Mouse (Mus musculus) midbrain, embryonic 10.5 days (tissue): ENCODE results near the gene Ccdc180. TPM values are rescaled to one million over a fixed set of nuclear protein-coding genes. Genes with fewer than 3 reads are reported as not detected.

Experiments used
- DNase-seq: peaks from one replicate; pipeline ENCODE4 v3.0.0-alpha.2; 2017; ENCODE audit warnings: low spot score
- H3K27ac ChIP-seq: fragments of 300-500 bp; sonication (generic); replicated peaks from 2 replicates; pipeline ENCODE4 v1.5.1; 2016; ENCODE audit warnings: mild to moderate bottlenecking
- H3K27me3 ChIP-seq: fragments of 300-500 bp; sonication (generic); 2 replicates; pipeline ENCODE4 v1.6.1; 2016; ENCODE audit warnings: low read depth, mild to moderate bottlenecking; ENCODE audit not compliant: poor library complexity, severe bottlenecking
- H3K36me3 ChIP-seq: fragments of 300-500 bp; sonication (generic); 2 replicates; pipeline ENCODE4 v1.6.1; 2016; ENCODE audit warnings: mild to moderate bottlenecking, moderate library complexity
- H3K4me1 ChIP-seq: fragments of 300-500 bp; sonication (generic); 2 replicates; pipeline ENCODE4 v1.6.1; 2016
- H3K4me3 ChIP-seq: fragments of 300-500 bp; sonication (generic); 2 replicates; pipeline ENCODE4 v1.5.1; 2016; ENCODE audit warnings: mild to moderate bottlenecking, moderate library complexity
- H3K9me3 ChIP-seq: fragments of 300-500 bp; sonication (generic); replicated peaks from 2 replicates; pipeline ENCODE4 v1.6.1; 2016; ENCODE audit warnings: mild to moderate bottlenecking
- WGBS: fragments of 180-500 bp; shearing (Covaris S2); methylation state at CpG from one replicate; pipeline ENCODE4 v1.1.7; 2016; 5-methylcytosine and 5-hydroxymethylcytosine counted together
- polyA plus RNA-seq: library from polyadenylated mRNA; unstranded; fragments of >200 nt; fragmentation: Nextera tagmentation; extraction: Ambion mirVana; gene quantifications from 2 replicates; pipeline ENCODE4 v1.2.1, GENCODE M21; 2016

Ccdc180 gene
- polyA plus RNA-seq, 1 experiment from 2014 or later, result 0.02 TPM

GRCm38 (mm10) chr4:45869021-45869815 lies 20.9 kb upstream of the Ccdc180 start:
- H3K4me3 ChIP-seq, result peak overlapping the region; percentile 27
- peak overlapping the region; percentile 34; the same call in 1 of the 2 replicates for H3K27ac ChIP-seq
- peak; percentile 29 for DNase-seq

DNA sequence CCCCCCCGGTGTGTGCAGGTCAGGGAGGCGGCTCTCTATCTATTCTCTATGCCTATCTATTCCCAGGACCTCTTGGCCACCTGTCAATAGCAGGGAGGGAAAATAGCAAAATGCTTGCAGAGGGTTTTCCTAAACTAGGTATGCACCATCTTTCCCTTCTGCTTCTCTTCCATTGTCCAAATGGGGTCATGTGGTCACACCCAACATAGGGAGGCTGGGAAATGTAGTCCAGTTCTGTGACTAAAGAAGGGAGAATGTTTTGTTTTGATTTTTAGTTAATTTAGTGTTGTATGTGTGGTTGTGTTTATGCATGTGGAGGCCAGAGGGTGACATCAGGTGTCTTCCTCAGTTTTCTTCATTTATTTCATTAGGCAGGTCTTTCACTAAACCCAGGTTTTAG lies 18.0 kb upstream of the Ccdc180 start:
- Histone ChIP-seq H3K27me3 (peaks cover 19% of the 10 kb centered on the region), H3K9me3 (peaks cover 12% of the 10 kb centered on the region), H3K4me3 (no peak overlapping the region), H3K36me3 (no peaks in the 10 kb centered on the region), H3K4me1 (peaks cover 25% of the 10 kb centered on the region), H3K27ac (no peak overlapping the region)
- DNase-seq, result no peak
- WGBS, result 100% methylated on average over 1 of the region's 2 CpGs

More at GRCm38 (mm10) chr4:45869021-45869815, 20.9 kb upstream of the Ccdc180 start:
- peaks cover 31% of the 10 kb centered on the region for H3K4me1 ChIP-seq
- no peaks in the 10 kb centered on the region for H3K36me3 ChIP-seq
- peaks cover 19% of the 10 kb centered on the region for H3K27me3 ChIP-seq
- no peaks in the 10 kb centered on the region for H3K9me3 ChIP-seq
- 18% methylated on average over 24 of the region's 24 CpGs for WGBS

DNA sequence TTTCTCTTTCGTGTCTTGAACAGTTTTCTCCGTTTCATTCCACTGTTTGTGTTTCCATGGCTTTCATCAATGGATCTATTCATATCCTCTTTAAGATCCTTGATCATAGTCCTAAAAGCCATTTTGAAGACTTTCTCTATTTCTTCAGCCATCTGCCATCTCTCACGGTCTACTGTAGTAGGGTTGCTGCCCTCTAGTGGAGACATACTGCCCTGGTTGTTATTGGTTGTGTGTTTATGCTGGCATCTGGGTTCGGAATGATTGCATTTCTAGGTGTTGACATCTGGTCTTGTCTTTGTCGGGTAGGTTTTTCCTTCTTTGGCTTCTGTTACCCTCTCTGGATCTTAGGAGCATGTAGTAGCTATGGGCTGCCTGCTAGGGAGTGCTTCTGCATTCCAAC lies 11.2 kb upstream of the Ccdc180 start:
- WGBS, result 48% methylated on average over 5 of the region's 5 CpGs
- H3K27me3 ChIP-seq, result no peaks in the 10 kb centered on the region
- peaks cover 12% of the 10 kb centered on the region for H3K9me3 ChIP-seq
- no peak overlapping the region for H3K27ac ChIP-seq
- H3K36me3 ChIP-seq, result no peaks in the 10 kb centered on the region
- DNase-seq, result peak; percentile 27
- no peak overlapping the region for H3K4me3 ChIP-seq
- 0 out of 2 replicates have a peak, but pooled peaks cover 4% of the 10 kb centered on the region for H3K4me1 ChIP-seq

DNA sequence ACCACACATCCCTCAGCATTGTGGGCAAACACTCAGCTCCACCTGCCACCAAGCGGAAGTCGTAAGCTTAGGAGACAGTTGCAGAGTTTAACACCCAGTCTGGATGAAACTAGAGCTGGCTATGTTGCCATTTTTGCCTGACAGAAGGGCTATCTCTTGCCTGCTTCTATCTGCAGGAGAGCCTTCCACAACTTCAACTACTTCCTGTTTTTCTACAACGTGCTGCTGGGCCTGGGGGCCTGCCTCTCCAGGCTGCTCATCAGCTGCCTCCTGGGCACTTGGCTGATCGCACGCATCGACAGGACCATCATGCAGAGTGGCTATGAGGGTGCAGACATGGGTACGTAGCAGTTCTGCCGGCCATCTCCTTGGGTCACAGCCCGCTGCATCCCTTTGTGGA lies 7.6 kb upstream of the Ccdc180 start:
- H3K27me3 ChIP-seq, result peaks cover 4% of the 10 kb centered on the region; the same call in 1 of the 2 replicates
- H3K9me3 ChIP-seq, result no peaks in the 10 kb centered on the region
- H3K4me3 ChIP-seq, result no peak overlapping the region
- no peaks in the 10 kb centered on the region for H3K36me3 ChIP-seq
- WGBS, result 87% methylated on average over 9 of the region's 9 CpGs
- no peak overlapping the region for H3K27ac ChIP-seq
- H3K4me1 ChIP-seq, result 0 out of 2 replicates have a peak, but pooled peaks cover 4% of the 10 kb centered on the region
- DNase-seq, result no peak

GRCm38 (mm10) chr4:45883250-45883649 lies 6.9 kb upstream of the Ccdc180 start:
- DNase-seq, result no peak
- Histone ChIP-seq H3K36me3 (no peaks in the 10 kb centered on the region), H3K27me3 (peaks cover 4% of the 10 kb centered on the region; the same call in 1 of the 2 replicates), H3K4me1 (peaks cover 7% of the 10 kb centered on the region; the same call in 1 of the 2 replicates), H3K27ac (no peak overlapping the region), H3K4me3 (no peak overlapping the region), H3K9me3 (no peaks in the 10 kb centered on the region)
- 95% methylated on average over 16 of the region's 16 CpGs for WGBS

GRCm38 (mm10) chr4:45889487-45889886 lies 616 bp upstream of the Ccdc180 start:
- Histone ChIP-seq H3K27ac (no peak overlapping the region), H3K27me3 (peaks cover 4% of the 10 kb centered on the region; the same call in 1 of the 2 replicates), H3K36me3 (no peaks in the 10 kb centered on the region), H3K4me1 (peaks cover 18% of the 10 kb centered on the region), H3K9me3 (no peaks in the 10 kb centered on the region), H3K4me3 (no peak overlapping the region)
- DNase-seq, result no peak
- 56% methylated on average over 6 of the region's 6 CpGs for WGBS

DNA sequence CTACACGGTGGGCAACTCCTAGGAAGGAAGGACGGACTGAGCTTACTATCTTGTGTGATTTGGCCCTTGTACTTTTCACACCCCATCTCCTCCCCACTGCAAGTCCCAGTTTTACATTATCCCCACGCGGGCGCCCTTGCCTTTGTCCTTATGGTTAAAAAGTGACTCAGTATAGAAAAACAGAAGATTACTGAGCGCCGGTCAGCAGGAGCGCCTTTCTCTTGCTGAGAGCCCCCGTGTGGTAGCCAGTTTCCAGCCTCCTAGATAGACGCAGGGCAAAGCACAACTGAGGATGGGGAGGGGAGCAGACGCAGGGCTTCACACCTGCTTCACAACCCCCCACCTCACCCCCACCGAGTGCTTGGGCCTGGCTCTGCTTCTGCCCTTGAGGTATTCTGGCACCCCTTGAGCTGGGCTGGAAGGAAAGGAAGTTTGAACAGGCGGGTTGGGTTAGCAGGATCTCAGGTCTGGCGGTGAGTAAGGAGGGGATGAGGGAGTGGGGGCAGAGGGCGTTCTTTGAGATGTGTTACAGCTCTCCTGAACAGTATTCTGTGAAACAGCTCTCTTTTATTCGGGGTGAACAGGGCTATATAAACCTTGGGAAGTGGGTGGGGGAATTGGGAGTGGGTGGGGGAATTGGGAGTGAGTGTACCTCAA lies 6.5 kb downstream of the Ccdc180 start:
- Histone ChIP-seq H3K27me3 (peaks cover 25% of the 10 kb centered on the region), H3K4me1 (peaks cover 8% of the 10 kb centered on the region), H3K27ac (peak overlapping the region; percentile 46; the same call in 1 of the 2 replicates), H3K36me3 (no peaks in the 10 kb centered on the region), H3K9me3 (no peaks in the 10 kb centered on the region), H3K4me3 (no peak overlapping the region)
- DNase-seq, result no peak
- whole genome bisulfite sequencing, result 15% methylated on average over 16 of the region's 16 CpGs

- Histone ChIP-seq H3K36me3 (no peaks in the 10 kb centered on the region), H3K27me3 (peaks cover 25% of the 10 kb centered on the region), H3K27ac (no peak overlapping the region), H3K4me3 (no peak overlapping the region), H3K4me1 (peaks cover 8% of the 10 kb centered on the region), H3K9me3 (no peaks in the 10 kb centered on the region)
- no peak for DNase-seq
- WGBS, result 58% methylated on average over 5 of the region's 5 CpGs
Measured at GRCm38 (mm10) chr4:45898413-45898812, 8.3 kb downstream of the Ccdc180 start.

DNA sequence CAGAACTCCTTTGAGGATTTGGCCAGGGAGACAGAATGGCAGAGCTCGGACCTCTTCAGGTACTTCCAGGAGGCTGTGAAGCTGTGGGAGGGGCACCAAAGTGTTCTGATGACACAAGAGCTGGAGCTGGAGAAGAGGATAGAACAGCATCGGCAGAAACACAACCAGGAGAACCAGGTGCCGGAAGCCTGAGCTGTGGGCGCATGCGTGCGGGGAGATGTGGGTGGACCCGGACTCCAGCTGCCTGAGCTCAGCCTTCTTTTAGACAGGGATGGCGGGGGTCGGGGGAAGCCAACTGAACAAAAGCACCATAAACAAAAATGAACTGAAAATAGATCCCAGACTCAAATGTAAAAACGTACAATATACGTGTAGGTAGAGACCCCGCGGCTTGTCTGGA lies 19.2 kb downstream of the Ccdc180 start:
- Histone ChIP-seq H3K27ac (no peak overlapping the region), H3K9me3 (no peaks in the 10 kb centered on the region), H3K27me3 (no peaks in the 10 kb centered on the region), H3K4me1 (no peaks in the 10 kb centered on the region), H3K36me3 (no peaks in the 10 kb centered on the region), H3K4me3 (no peak overlapping the region)
- no peak for DNase-seq
- WGBS, result 93% methylated on average over 13 of the region's 13 CpGs

DNA sequence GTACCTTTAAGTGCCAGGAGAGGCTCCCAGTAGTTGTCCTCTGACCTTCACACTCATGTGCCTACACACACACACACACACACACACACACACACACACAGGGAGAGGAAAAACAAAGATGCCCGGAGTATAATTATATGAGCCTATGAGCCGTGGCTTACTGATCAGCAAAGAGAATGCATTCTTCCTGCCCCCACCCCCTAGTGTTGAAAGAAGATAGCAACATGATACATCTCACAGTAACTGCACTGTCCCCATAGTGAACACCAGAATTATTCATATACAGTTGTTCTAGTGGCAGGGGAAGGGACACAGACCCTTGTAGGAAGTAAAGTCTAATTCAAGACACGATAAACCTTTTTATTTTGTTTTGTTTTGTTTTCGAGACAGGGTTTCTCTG lies 19.8 kb downstream of the Ccdc180 start:
- 79% methylated on average over 4 of the region's 4 CpGs for WGBS
- Histone ChIP-seq H3K4me1 (no peaks in the 10 kb centered on the region), H3K4me3 (no peak overlapping the region), H3K9me3 (no peaks in the 10 kb centered on the region), H3K27me3 (no peaks in the 10 kb centered on the region), H3K27ac (no peak overlapping the region), H3K36me3 (no peaks in the 10 kb centered on the region)
- DNase-seq, result no peak

DNA sequence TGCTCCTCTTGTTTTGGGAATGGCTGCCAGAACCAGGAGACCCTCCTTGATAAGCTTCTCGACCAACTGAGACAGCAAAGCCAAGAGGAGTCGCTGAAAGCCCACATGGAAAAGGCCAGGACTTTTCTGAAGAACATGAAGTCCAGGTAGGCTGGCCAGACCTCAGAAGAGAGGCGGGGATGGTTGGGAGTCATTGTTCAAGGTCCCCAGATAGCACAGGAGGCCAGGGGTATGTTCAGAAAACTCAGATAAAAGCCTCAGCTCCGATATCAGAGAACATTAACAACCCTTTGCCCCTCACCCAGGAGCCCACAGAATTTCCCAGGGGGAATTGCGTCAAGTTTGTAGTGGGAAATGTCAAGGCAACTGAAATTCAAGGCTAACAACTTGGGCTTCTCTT lies 21.2 kb downstream of the Ccdc180 start:
- H3K4me3 ChIP-seq, result no peak overlapping the region
- no peaks in the 10 kb centered on the region for H3K4me1 ChIP-seq
- no peaks in the 10 kb centered on the region for H3K36me3 ChIP-seq
- H3K27me3 ChIP-seq, result no peaks in the 10 kb centered on the region
- no peak for DNase-seq
- WGBS, result 84% methylated on average over 5 of the region's 5 CpGs
- no peak overlapping the region for H3K27ac ChIP-seq
- H3K9me3 ChIP-seq, result no peaks in the 10 kb centered on the region

DNA sequence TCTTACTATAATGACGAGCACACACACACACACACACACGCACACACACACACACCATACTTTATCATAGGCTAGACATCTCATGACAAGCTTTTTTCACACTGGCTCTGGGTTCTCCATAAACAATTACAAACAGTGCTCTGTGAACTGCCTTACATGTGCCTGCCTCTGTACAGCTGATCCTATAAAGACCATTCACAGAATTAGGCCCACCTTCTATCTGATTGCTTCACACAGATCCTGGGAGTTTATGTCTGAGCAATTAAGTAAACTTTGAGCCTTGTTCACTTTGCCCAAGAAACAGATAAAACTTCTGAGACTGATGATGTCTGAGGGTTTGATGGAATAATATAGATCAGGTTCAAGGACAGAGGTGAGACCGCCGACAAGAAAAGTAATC lies 21.8 kb downstream of the Ccdc180 start:
- H3K4me3 ChIP-seq, result no peak overlapping the region
- no peaks in the 10 kb centered on the region for H3K27me3 ChIP-seq
- no peaks in the 10 kb centered on the region for H3K36me3 ChIP-seq
- DNase-seq, result no peak
- no peaks in the 10 kb centered on the region for H3K4me1 ChIP-seq
- no peak overlapping the region for H3K27ac ChIP-seq
- WGBS, result 93% methylated on average over 4 of the region's 4 CpGs
- H3K9me3 ChIP-seq, result no peaks in the 10 kb centered on the region

- Histone ChIP-seq H3K27me3 (no peaks in the 10 kb centered on the region), H3K4me1 (no peaks in the 10 kb centered on the region), H3K36me3 (no peaks in the 10 kb centered on the region), H3K9me3 (0 out of 2 replicates have a peak, but pooled peaks cover 3% of the 10 kb centered on the region), H3K4me3 (no peak overlapping the region), H3K27ac (no peak overlapping the region)
- DNase-seq, result no peak
- 92% methylated on average over 7 of the region's 7 CpGs for WGBS
Measured at GRCm38 (mm10) chr4:45917091-45917490, 27.0 kb downstream of the Ccdc180 start.
